Mouse (Mus musculus): ENCODE results near the gene Kctd11.

Gene Kctd11

DNA sequence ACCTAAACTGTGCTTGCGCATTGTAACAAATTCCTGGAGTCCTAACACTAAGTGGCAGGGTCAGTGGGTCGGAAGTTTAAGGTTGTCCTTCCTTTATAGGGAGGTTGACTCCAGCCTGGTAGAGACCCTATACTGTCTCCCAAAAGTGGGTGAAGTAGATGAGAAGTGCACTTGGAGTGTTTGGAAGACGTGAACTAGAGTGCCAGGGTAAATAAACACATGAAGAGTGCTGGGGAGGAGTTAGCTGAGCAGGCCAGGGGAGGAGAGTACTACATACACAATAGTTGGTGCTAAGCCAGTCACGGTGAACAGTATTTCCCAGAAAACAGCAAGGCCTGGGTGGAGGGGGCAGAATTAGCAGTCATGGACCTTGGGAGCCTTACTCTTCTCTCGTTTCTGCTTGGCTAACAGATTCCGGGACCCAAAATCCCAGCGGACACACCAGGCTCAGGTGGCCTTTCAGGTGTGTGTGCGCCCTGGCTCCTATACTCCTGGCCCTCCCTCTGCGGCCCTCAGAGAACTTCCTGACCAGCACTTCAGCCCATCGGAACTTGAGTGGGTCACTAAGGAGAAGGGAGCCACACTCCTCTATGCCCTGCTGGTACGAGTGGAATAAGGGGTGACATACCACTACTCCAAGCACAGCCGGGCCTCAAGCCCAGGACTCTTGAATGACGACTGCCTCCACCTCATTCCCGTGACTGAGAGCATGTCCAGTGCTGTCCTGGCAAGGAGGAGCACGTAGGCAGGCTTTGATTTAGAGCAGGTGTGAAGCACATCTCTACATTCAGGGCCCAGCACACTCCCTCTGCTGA lies 31.7 kb upstream of the Kctd11 start:
- DNase-seq = no peak

DNA sequence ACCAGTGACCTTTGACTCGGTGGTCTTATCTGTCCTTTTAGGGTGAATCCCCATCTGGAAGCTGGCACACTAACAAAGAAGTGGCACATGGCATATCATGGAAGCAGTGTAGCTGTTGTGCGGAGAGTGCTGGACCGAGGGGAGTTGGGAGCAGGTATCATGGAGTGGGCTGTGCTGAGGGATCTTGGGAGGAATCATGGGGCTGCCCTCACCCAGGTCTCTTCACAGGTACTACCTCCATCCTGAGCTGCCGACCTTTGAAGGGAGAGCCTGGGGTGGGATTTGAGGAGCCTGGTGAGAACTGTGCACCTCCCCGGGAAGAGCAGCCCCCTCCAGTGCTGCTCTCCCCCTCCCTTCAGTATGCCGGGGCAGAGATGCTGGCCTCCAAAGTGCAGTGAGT lies 30.5 kb upstream of the Kctd11 start:
- no peak for DNase-seq

DNA sequence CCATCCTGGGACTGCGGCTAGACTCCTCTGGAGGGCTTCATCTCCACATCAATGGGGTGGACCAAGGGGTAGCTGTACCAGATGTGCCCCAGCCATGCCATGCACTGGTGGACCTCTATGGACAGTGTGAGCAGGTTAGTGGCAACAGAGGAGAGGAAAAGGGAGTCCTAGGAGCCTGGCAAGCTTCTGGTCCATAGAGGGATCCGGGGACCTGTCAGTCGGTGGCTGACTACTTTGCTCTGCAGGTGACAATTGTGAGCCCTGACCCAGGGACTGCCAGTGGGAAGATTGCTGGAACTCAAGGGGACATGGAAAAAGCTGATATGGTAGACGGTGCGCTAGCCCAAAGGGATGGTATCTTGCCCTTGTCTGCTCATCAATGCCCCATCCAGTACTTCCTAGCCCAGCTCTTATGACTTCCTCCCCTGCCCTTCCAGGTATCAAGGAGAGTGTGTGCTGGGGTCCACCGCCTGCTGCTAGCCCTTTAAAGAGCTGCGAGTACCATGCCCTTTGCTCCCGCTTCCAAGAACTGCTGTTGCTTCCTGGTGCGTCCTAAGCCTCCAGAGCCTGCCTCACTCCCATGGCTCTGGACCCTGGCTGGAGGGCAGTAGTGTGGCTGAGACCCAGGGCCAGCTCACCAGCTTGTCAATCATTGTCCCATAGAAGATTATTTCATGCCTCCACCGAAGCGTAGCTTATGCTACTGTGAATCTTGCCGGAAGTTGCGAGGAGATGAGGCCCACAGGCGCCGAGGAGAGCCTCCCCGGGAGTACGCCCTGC lies 29.8 kb upstream of the Kctd11 start:
- no peak for DNase-seq

DNA sequence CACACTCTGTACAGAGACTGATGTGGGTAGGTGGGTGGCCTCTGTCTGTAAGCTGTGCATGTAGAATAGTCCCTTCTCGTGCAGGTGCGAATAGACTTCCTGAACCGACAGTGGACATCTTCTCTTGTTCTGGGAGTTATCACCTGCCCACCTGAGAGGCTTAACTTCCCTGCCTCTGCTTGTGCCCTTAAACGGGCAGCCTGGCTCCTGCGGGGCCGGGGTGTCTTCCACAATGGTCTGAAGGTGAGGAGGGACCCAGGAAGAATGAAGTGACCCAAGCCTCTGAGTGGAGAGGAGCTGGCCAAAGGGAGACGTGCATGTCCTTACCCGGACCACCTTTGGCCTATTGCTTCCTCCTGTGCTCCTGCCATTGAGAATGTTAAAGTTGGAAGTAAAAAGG lies 29.0 kb upstream of the Kctd11 start:
- DNase-seq = no peak

DNA sequence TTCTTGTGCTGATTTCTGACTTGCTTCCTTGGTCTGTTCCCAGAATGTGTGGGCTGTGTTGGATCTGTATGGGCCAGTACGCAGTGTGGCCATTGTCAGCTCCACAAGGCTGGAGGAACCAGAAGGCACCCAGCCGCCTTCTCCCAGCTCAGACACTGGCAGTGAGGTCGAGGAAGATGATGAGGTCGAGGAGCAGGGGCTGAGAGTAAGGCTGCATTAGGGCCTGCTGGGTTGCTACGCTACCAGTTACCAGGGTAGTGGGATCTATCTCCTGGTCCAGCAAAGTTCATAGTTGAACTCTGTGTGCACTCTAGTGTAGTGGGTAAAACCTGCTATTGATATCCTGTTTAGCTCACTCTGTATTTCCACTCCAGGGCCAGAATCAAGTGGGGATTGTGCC lies 28.0 kb upstream of the Kctd11 start:
- DNase-seq = no peak

DNA sequence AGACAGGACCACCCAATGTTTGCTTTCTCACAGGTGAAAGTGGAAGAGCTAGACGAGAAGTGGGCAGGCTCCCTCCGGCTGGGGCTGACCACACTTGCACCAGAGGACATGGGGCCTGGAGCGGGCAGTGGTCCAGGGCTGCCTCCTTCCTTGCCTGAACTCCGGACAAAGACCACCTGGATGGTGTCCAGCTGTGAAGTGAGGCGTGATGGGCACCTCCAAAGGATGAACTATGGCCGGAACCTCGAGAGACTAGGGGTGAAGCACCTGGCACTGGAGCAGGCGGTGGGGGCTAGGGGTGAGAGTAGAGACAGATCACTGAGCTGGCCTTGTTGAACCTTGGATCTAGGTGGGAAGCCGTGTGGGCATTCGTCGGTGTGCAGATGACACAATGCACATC lies 27.4 kb upstream of the Kctd11 start:
- DNase-seq = no peak

DNA sequence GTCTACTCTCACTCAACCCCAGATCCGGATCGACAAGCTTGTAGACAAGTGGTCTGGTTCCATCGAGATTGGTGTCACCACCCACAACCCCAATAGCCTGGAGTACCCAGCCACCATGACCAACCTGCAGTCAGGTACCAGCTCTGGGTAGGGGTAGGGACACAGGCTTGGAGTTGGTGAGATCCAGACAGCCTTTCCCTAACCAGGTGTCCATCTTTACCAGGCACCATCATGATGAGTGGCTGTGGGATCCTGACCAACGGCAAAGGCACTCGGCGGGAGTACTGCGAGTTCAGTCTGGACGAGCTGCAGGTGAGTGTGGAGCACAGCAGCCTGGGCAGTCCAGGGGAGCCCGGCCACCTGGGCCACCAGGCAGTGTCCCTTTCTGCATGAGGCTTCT lies 23.1 kb upstream of the Kctd11 start:
- DNase-seq = no peak

DNA sequence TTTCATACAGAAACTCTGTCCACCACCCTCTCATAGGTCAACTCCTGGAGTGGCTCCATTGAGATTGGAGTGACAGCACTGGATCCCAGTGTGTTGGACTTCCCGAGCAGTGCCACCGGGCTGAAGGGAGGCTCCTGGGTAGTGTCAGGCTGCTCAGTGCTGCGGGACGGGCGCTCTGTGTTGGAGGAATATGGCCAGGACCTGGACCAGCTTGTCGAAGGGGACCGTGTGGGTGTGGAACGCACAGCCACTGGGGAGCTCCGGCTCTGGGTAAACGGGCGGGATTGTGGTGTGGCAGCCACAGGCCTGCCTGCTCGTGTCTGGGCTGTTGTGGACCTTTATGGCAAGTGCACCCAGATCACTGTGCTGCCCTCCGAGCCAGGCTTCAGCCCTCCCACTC lies 21.8 kb upstream of the Kctd11 start:
- no peak for DNase-seq

DNA sequence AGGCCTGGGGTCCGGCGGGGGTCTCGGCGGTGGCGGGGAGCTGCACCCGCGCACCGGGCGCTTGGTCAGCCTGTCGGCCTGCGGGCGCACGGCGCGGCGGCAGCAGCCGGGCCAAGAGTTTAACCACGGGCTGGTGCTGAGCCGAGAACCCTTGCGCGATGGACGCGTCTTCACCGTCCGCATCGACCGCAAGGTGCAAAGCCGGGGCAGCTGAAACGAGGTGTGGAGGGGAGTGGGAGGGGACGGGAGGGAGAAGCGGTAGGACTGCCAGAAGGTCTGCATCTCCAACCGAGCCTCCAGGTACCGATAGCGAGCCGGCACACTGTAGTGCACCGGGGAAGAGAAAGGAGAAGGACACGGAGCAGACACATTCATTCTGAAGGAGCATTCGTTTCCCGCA lies 20.8 kb upstream of the Kctd11 start:
- DNase-seq = peak; percentile 45

DNA sequence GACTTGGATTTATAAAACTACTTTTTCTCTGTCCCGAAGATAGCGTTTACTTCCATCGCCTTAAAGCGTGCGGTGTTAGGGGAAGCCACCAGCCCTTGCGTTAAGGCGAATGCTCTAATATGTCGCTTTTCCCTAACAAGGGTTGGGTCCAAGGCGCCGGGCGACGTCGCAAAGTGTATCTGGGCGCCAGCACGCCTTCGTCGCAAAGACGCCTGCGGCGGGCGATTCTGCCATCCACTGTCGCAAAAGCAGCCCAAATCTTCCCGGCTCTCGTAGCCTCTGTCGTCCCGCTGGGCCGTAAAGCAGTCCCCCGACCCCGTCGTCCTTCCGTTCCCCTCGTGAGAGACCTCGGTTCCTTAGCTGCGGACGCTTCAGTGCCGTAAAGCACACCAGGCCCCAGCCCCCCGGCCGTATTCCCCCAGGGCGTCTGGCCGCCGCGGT lies 20.2 kb upstream of the Kctd11 start:
- peak; percentile 92 for DNase-seq

DNA sequence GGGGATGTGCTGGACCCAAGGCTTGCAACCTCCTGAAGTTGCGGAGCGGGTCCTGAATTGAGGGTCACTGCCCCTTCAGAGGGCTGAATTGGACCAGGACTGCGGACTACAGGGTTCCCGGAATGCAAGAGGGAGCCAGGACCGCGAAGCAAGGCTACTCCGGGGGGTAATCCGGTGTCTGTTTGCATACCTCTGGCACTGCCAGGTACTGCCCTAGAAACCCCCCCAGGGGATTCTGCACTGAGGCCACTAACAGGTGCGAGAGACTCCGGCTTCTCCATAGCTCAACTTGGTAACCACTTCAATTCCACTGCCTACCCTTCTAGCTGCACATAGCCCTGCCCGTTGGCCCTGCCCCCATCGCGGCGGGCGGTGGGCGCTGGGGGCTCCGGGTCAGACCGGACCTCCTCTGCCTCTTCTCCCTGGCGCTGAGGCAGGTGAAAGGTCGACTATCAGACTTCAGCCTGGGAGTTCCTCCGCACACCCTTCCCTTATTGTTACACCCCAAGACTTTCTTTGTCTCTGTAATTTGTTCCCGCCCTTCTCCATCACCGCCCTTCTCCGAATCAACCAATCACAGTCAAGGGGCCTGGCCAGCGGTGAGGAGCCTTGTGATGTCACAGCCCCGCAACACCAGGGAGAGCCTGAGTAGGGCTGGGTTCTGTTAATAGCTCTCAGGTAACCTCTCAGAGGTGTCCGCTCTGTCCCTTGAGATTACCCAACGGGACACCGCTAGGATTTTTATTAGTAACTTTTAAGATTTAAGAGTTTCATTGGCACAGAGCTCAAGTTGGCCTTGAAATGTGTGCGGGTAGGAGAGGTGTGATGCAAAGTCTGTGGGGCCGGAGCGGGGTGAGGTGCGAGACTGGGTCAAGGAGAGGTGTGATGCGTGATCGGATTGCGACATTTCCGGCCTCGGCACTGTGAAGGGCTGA lies 19.5 kb upstream of the Kctd11 start, which contains the start of the genes 2810408A11Rik and Neurl4:
Gene 2810408A11Rik, minus strand, starts transcription at position 517 of the 935 bp plus-strand sequence.
Gene Neurl4, plus strand, starts transcription at position 602 of the 935 bp plus-strand sequence.
- DNase-seq = peak; percentile 93

DNA sequence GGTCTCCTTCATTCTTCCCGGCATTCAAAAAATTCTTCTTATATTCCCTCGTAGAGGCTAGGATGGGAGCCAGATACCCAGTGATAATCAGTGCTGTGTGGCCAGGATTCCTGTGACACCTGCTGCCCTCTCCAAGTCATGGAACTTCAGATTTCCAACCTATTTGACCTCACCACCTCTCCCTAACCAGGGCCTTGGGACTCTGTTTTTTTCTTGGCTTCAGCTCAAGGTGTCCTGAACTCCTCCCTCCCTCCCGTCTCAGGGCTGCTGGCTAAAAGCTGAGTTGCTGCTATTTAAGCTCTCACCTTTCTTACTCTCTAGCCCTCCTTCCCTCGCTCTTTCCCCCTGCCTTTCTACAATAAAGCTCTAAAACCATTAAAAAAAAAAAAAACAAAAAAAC lies 18.7 kb upstream of the Kctd11 start:
- DNase-seq = no peak

DNA sequence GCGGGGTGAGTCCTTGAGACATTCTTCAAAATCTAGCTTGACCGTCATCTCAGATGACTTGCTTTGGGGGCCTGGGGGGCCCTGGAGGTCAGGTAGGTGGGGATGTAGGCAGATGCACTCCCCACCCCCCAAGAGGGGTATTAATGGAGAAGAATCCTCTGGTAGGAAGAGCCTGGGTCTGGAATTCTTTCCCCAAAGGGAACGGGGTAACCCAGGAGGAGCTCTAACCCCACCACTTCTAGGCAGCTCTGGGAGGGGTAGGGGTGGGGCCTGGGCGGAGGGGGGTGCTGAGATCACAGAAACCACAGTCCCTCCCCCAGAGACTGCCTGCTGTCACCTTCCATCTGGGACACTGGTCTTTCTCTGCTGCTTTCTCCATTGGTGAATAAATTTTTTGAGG lies 14.1 kb upstream of the Kctd11 start, which contains the start of gene Acap1:
Gene Acap1, minus strand, starts transcription at position 249 of the 400 bp plus-strand sequence.
- DNase-seq = peak; percentile 71

DNA sequence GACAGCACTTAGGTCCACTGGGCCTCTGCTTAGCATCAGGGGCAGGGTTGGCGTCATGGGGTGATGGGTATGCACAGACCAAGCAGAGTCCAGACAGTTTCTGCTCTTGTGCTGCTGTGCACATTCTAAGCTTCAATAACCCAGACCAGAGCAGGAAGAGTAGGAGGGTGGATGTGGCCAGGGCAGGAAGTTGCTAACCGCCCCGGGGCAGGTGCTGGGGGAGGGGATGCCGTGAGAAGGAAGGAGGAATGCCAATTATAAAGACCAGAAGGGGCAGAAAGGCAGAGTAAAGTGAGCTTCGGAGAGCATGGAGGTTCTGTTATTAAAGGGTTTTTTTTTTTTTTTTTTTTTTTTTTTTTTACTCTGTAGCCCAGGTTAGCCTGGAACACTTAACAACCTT lies 13.5 kb upstream of the Kctd11 start:
- no peak for DNase-seq

DNA sequence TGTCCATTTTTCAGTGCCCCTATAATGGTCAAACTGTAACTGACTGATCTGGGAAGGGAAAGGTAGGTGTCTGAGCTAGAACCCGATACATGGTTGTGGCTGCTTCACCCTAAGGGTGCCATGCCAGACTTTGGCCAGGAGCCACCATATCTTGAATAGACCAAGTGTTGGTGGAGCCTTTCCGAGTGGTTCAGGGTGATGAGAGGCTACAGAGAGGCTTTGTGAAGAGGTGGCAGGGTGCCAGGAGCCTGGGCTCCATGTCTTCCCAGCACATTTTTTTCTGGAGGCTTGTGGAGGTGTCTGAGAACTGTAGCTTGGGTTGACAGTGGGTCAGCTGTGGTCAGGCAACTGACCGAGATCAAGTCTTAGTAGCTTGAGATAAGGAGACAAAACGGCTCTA lies 10.3 kb upstream of the Kctd11 start:
- no peak for DNase-seq

DNA sequence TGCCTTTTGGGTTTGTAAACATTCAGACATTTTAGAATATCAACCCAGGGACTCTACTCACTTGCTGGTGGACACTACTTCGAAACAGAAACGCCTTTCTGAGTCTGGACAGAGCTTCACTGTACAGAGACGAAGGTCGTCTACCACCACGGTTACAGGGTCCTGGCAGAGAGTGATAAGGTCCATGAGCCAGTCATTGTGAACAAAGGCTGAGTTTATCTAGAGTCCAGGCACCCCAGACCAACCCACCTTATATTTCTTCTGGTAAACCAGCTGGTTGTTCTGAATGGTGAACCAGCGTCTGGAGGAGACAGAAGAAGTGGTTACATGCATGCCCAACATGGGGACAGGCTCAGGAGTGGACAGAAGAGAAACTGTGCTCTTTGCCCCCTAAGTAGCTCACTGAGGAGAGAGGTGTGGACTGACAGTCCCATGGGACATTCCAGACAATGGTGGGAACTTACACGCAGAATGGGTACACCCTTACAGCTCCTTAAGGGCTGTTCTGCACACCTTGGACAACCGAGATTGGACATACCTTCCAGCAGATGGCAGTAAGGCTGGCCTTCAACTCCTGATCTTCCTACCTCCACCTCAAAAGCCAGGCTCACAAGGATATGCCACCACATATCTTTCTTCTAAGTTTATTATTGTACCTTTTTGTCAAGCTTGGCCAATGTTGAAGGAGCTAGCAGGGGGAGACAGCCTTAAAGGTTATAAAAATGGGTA lies 5.9 kb upstream of the Kctd11 start:
- DNase-seq = peak; percentile 54

DNA sequence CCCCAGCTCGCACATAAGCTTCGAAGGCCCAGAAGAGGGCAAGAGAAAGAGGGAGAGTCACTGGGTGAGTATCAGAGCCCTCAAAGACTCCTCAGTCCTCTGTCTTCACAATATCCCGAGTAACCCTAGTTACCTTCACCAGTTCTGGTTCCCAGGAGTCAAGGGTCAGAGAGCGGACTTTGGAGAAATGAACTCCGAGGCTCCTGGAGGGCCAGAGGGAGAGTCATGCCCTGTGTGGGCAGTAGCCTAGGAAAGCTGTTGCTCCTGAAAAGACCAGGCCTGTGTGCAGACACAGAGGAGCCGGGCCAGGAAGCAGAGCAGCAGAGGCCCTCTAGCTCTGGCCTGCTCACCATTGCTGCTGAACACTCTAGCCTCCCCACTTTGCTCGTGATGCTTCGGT lies 3.5 kb upstream of the Kctd11 start:
- no peak for DNase-seq

DNA sequence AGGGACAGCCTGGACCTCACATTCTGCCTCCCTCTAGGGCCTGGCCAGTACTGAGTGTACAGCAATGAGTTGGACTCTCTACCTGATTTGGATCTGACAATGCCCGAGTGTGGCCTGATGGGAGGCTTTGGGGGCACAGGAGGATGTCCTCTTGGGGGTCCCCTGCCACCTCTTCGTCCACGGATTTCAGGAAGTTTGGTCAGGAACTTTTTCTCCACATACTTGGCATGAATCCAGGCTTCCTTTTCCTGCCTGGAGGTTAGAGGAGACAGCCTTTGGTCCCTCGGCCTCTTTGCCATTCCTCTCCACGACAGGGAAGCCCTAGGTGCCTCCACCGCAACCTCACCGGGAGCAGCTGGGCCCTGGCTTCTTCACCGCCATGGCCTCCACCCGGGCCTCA lies 3.0 kb upstream of the Kctd11 start:
- DNase-seq = no peak

DNA sequence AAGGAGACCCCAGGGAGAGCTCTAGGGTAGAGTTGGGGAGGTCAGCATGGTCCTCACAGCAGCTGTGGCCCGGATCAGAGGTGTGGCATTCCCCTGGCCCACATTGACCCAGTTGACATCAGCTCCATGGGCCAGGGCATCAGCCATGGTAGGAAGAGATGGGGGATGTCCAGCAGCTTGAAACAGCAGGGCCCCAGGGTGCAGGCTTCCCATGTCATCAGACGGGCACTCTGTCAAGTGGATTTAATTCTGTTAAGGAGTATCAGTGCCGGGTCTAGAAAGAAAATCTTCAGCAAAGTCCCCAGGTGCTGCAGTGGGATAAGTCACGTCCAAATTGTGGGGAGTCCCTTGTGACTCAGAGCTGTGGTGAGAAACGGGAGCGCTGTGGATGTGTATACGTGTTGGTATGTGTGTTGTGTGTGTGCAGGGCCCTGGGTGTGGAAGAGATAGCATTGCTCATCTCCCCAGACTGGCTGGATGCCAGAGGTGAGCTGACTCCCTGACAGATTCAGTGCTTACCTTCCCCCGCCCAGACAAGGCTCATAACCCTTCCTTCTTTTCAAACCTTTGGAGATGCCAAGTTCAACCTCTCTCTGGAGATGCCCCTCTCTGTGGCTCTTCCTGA lies 2.4 kb upstream of the Kctd11 start:
- DNase-seq = no peak

DNA sequence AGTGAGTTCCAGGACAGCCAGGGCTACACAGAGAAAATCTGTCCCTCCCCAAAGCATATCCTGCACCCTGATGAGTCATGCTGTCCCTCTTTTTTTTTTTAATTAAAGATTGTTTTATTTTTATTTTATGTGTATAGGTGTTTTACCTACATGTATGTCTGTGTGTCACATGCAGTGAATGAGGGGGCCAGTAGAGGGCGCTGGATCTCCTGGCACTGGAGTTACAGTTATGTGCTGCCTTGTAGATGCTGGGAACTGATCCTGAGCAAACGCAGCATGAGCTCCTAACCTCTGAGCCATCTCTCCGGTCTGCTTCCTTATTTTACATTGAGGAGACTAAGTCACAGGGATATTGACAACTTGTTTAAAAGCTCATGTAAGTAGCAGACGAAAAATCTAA lies 1.9 kb upstream of the Kctd11 start:
- DNase-seq = peak; percentile 78

DNA sequence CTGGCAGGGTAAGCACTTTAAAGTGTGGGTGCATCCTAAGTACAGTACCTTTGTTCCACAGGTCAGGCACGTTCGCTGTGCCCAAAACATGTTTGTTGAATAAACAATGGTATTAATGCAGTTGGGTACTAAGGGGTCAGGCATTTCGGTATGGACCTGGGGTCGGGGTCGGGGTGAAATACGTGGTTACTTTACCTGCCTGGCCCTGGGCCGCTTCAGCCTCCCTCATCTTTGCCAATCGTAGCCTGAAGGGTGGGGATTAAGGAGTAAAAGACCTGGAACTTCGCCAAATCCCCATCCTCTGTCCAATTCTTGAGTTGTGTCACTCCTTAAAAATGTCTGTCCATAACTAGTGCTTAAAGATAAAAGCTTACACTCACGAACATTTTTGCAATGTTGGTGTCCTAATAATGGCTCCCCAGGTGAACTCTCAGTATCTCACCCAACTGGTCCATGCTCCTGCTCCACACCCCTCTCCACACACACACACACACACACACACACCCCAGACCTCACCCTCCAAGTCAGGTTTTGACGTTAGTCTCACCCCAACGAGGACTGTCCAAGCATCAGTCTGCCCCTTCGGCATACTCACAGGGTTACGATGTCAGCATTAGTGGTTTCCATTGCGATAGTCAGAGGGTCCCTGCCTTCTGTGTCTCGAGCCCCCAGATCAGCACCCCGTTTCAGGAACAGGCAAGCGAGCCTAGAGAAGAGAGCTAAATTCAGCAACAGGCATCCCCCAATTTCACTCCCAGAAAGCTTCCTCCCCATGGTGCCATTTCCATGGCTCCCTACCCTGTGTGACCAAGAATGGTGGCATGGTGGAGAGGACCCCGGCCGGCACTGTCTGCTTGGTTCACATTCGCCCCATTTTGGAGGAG lies 823 bp upstream of the Kctd11 start:
- no peak for DNase-seq

All from liver (tissue).